Mouse (Mus musculus) NIH3T3 (cell line): ENCODE results near the gene Vmn2r16.

Source experiments
- DNase-seq: peaks from one replicate; pipeline ENCODE4 v3.0.0-alpha.2; 2012; ENCODE audit warnings: low read depth

Gene Vmn2r16

DNA sequence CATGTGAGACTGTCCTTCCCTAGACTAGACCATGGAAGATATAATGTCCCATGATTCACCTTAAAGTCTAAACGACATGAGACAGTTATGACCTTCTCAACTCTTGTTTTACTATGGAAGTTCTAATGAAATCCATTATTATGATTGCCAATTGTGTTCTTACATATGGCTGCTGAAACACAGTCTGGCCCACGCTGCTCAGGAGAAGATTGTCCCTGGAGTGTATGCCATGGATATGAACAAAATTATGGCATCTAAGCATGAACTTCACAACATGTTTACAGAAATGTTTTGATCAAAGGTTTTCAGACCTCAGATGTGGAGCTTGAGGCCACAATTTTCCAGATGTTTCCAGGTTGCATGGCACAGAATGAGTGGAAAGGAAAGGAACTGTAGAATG, at the start of gene Vmn2r16:
TSS of gene Vmn2r16 (plus strand) at position 301 of the 400 bp plus-strand sequence.
- DNase-seq: no peak

DNA sequence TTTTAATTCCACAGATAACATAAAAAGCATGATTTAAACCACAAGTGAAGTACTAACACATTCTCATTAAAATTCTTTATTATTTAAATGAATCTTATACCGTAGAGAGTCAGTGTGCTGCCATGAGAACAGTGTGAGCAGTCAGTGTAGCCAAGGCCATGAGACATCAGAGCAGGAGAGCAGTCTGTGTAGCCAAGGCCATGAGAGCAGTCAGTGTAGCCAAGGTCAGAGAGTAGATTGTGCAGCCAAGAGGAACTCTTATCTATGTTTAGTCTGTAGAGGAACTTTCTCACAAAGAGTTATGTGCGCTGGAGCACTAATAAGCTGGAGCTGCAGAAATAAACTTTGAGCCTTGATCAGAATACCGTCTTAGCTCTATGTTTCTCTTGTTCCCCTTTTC, 35.3 kb upstream of the Vmn2r16 start:
- DNase-seq: no peak

DNA sequence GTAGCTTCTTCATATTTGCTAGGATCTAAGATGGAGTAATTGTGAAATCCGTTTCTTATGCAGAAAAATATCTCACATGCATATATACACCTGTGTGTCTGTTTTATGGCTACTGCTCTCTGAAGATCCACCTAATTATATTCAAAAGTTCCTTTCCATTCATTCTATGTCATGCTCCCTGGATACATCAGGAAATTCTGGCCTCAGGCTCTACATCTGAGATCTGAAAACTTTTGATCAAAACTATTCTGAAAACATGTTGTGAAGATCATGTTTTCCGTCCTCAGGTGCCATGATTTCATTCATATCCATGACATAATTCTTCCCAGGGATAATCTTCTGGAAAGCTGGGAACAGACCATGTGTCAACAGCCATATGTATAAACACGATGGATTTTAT, 32.4 kb upstream of the Vmn2r16 start, which contains the start of gene Vmn2r15:
TSS of gene Vmn2r15 (minus strand) at position 101 of the 400 bp plus-strand sequence.
- no peak for DNase-seq

DNA sequence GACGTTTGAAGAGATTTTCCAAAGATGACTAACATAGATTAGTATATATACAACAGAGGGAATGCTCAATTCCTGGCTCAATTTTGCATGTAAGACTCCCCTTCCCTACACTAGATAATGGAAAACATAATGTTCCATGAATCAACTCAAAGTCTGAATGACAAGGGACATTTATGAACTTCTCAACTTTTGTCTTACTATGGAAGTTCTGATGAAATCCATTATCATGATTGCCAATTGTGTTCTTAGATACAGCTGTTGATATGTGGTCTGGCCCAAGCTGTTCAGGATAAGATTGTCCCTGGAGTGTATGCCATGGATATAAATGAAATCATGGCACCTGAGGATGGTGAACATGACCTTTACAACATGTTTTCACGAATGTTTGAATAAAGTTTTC, 89.4 kb downstream of the Vmn2r16 start, which contains the start of gene Vmn2r17:
TSS of gene Vmn2r17 (plus strand) at position 301 of the 400 bp plus-strand sequence.
- DNase-seq: no peak
